Mouse (Mus musculus) limb, embryonic 13.5 days (tissue): ENCODE results near the gene Ap5b1. TPM values are rescaled to one million over a fixed set of nuclear protein-coding genes. Genes with fewer than 3 reads are reported as not detected.

Source experiments
- ATAC-seq: fragments of 200-750 bp; cut with Nextera tagmentation; 2 replicates; pipeline ENCODE4 v1.8.0; 2017; ENCODE audit warnings: low read depth, moderate number of reproducible peaks, moderate TSS enrichment; ENCODE audit not compliant: low FRiP score
- H3K27ac ChIP-seq: fragments of 300-500 bp; sonication (generic); 2 replicates; pipeline ENCODE4 v1.5.1; 2015; ENCODE audit warnings: inconsistent platforms, mild to moderate bottlenecking, moderate library complexity
- H3K27me3 ChIP-seq: fragments of 300-500 bp; sonication (generic); 2 replicates; pipeline ENCODE4 v1.6.1; 2015; ENCODE audit warnings: mild to moderate bottlenecking, inconsistent platforms
- H3K36me3 ChIP-seq: fragments of 300-500 bp; sonication (generic); 2 replicates; pipeline ENCODE4 v1.6.1; 2015; ENCODE audit warnings: inconsistent platforms, mild to moderate bottlenecking, moderate library complexity
- H3K4me1 ChIP-seq: fragments of 300-500 bp; sonication (generic); 2 replicates; pipeline ENCODE4 v1.6.1; 2015; ENCODE audit warnings: inconsistent platforms
- H3K4me2 ChIP-seq: fragments of 300-500 bp; sonication (generic); replicated peaks from 2 replicates; pipeline ENCODE4 v1.6.1; 2015; ENCODE audit warnings: inconsistent platforms, mild to moderate bottlenecking, moderate library complexity
- H3K4me3 ChIP-seq: fragments of 300-500 bp; sonication (generic); 2 replicates; pipeline ENCODE4 v1.5.1; 2015; ENCODE audit warnings: moderate library complexity, mild to moderate bottlenecking, inconsistent platforms
- H3K9ac ChIP-seq: fragments of 300-500 bp; sonication (generic); 2 replicates; pipeline ENCODE4 v1.6.1; 2015; ENCODE audit warnings: mild to moderate bottlenecking, inconsistent platforms
- H3K9me3 ChIP-seq: fragments of 300-500 bp; sonication (generic); 2 replicates; pipeline ENCODE4 v1.6.1; 2016; ENCODE audit warnings: inconsistent platforms
- WGBS: fragments of 180-500 bp; shearing (Covaris S2); methylation state at CpG from one replicate; pipeline ENCODE4 v1.1.7; 2015; 5-methylcytosine and 5-hydroxymethylcytosine counted together
- polyA plus RNA-seq: library from polyadenylated mRNA; unstranded; fragments of >200 nt; fragmentation: Nextera tagmentation; extraction: Ambion mirVana; gene quantifications from 2 replicates; pipeline ENCODE4 v1.2.1, GENCODE M21; 2015

Gene Ap5b1
- polyA plus RNA-seq, 1 experiment from 2014 or later = 2.7 TPM

DNA sequence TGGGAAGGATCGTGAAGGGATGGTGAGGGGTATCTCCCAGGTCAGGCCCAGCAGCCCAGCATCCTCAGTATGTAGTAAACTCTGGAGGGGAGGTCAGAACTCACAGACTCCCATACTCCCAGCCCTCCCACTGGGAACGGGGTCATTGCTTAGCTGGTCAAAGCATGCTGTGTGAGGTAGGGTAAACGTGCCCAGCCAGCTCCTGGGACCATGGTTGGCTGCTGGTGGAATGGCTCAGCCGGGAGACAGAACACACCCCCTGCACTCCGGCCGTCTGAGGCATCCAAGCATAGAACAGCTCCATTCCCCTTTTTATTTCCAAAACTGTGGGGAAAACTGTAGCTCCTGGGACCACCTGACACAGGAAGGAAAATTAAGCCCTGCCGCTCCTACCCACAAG lies 9.7 kb upstream of the Ap5b1 start:
- peaks cover 23% of the 10 kb centered on the region for H3K4me1 ChIP-seq
- H3K9ac ChIP-seq = no peak overlapping the region
- H3K36me3 ChIP-seq = no peaks in the 10 kb centered on the region
- no peak for ATAC-seq
- 0 out of 2 replicates have a peak overlapping the region, but pooled peaks have one; percentile 7 for H3K4me2 ChIP-seq
- peaks cover 86% of the 10 kb centered on the region for H3K27me3 ChIP-seq
- H3K4me3 ChIP-seq = no peak overlapping the region
- 41% methylated on average over 7 of the region's 7 CpGs for WGBS
- no peaks in the 10 kb centered on the region for H3K9me3 ChIP-seq
- H3K27ac ChIP-seq = no peak overlapping the region

- WGBS = 57% methylated on average over 8 of the region's 8 CpGs
- Histone ChIP-seq H3K9me3 (no peaks in the 10 kb centered on the region), H3K27me3 (peaks cover 92% of the 10 kb centered on the region), H3K4me1 (peaks cover 23% of the 10 kb centered on the region), H3K4me3 (peak overlapping the region; percentile 48), H3K4me2 (0 out of 2 replicates have a peak overlapping the region, but pooled peaks have one; percentile 3), H3K27ac (no peak overlapping the region), H3K9ac (no peak overlapping the region), H3K36me3 (no peaks in the 10 kb centered on the region)
- no peak for ATAC-seq
Measured at GRCm38 (mm10) chr19:5558770-5559169, 9.1 kb upstream of the Ap5b1 start.

DNA sequence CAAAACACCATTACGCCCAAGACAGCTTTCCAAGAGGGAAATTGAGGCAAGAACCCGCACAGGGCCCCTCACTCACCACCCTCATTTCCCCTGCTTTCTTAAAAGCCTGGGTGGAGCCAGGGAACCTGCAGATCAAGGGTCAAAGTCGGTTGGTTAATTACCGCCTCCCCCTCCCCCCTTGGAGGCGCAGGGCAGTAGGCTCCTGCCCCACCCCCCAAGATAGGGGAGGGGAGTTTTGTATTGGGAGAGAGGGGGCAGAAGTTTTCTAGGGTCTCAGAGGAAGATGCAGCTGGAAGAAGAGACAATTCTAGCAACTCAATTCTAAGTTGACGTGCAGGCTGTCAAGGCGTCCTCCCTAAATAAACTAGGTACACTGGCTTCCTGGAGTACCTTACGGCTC lies 8.6 kb upstream of the Ap5b1 start:
- H3K27ac ChIP-seq = no peak overlapping the region
- peaks cover 23% of the 10 kb centered on the region for H3K4me1 ChIP-seq
- H3K9me3 ChIP-seq = no peaks in the 10 kb centered on the region
- peak overlapping the region; percentile 81 for H3K4me2 ChIP-seq
- peak overlapping the region; percentile 48 for H3K4me3 ChIP-seq
- no peaks in the 10 kb centered on the region for H3K36me3 ChIP-seq
- 11% methylated on average over 8 of the region's 8 CpGs for WGBS
- no peak overlapping the region for H3K9ac ChIP-seq
- peaks cover 92% of the 10 kb centered on the region for H3K27me3 ChIP-seq
- no peak for ATAC-seq

DNA sequence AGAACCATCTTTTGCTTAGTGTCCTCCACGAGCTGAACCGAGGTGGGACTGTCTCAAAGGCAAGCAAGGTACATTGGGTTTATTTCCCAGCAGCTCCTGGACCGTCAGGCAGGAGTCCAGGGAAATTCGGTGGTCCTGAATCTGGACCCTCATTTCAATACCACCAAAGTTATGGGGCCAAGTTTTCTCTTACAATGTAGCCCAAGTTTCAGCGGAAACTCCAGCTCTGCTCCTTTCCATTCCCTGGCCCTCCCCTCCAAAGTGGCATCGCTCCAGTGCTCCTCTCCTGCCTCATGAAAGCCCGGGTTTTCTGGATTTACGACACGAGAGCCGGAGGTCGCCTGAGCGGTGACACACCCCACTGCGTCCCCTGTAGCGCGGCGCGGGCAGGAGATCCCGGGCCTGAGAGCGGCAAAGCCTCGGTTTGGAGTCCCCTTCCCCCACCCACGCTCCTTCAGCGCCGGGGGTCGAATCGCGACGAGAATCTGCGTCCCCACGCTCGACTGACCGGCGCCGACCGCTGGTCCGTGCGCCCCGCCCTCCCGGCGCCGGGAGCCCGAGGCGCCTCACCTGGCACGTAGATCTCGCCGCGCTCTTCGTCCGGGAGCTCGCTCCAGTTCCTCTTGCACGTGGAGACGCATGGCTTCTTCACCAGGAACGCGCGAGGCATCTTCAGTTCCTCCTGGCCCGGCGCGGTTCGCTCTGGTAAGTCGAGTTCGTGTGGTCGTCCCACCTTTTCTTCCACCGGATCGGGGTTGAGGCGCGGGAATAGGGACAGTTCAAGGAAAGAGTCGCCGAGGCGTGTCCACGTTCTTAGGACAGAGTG lies 8.0 kb upstream of the Ap5b1 start:
- Histone ChIP-seq H3K9me3 (no peaks in the 10 kb centered on the region), H3K4me3 (peak overlapping the region; percentile 48), H3K36me3 (no peaks in the 10 kb centered on the region), H3K4me1 (peaks cover 23% of the 10 kb centered on the region), H3K4me2 (peak overlapping the region; percentile 81), H3K9ac (peak overlapping the region; percentile 58; the same call in 1 of the 2 replicates), H3K27ac (no peak overlapping the region), H3K27me3 (peaks cover 97% of the 10 kb centered on the region)
- ATAC-seq = no peak
- WGBS = under 1% methylated on average over 69 of the region's 69 CpGs

DNA sequence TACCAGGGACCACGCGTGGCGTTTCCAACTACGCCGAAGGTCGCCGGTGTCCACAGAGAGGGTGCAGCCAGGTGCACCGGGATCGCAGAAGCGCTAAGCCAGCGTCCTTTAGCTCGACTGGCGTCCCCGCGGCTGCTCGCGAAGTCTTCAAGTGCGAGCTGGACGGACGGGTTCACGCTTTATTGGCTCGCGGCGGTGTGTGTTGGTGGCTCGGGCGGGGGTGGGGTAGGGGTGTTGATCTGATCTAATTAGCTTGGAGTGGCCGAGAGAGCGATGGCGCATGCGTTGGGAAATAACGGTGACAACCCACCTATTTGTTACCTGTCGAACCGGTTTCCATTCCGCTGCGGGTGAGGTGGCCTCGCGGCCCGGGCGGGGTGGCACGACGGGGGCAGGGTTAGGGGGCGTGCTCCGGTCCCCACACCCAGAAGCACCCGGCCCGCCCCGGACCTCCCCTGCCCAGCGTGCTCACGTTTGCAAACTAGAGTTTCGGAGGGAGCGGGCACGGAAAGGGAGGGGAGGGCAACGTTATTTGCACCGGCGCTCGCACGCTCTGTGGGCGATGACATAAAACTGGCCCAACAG lies 7.3 kb upstream of the Ap5b1 start, which contains the start of gene Ovol1:
Gene Ovol1, minus strand, starts transcription at position 190 of the 585 bp plus-strand sequence.
- Histone ChIP-seq H3K36me3 (no peaks in the 10 kb centered on the region), H3K9ac (peak within 1 kb of the TSS; percentile 58), H3K9me3 (no peaks in the 10 kb centered on the region), H3K27ac (no peak within 1 kb of the TSS), H3K4me1 (peaks cover 23% of the 10 kb centered on the region), H3K27me3 (peaks cover 99% of the 10 kb centered on the region), H3K4me2 (peak within 1 kb of the TSS; percentile 81), H3K4me3 (peak within 1 kb of the TSS; percentile 48)
- no peak for ATAC-seq
- WGBS = under 1% methylated on average over 57 of the region's 57 CpGs

GRCm38 (mm10) chr19:5561252-5561790 lies 6.5 kb upstream of the Ap5b1 start:
- Histone ChIP-seq H3K27me3 (peaks cover 99% of the 10 kb centered on the region), H3K27ac (no peak overlapping the region), H3K4me3 (peak overlapping the region; percentile 48), H3K4me1 (peaks cover 23% of the 10 kb centered on the region), H3K36me3 (no peaks in the 10 kb centered on the region), H3K4me2 (peak overlapping the region; percentile 81), H3K9me3 (no peaks in the 10 kb centered on the region), H3K9ac (peak overlapping the region; percentile 31; the same call in 1 of the 2 replicates)
- 13% methylated on average over 10 of the region's 10 CpGs for WGBS
- ATAC-seq = no peak

DNA sequence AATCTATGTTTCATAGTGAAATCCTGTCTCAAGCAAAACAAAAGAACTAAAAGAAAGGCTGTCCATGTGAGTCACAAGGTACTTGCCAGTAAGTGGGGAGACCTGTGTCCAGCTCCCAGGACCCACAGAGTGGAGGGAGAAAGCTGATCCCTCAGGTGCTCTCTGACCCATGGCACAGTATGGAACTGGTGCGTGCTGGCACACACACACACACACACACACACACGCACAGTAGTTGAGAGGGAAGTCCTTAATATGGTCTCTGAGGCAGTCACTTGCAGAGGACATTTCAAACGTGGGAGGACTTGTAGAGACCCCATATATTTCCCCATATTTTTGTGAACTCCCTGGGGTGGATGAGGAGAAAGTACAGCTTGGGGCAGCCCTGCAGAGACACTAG lies 5.9 kb upstream of the Ap5b1 start:
- WGBS = 53% methylated on average over 3 of the region's 3 CpGs
- H3K36me3 ChIP-seq = no peaks in the 10 kb centered on the region
- no peak overlapping the region for H3K4me2 ChIP-seq
- no peak for ATAC-seq
- H3K9ac ChIP-seq = no peak overlapping the region
- H3K4me3 ChIP-seq = no peak overlapping the region
- H3K27ac ChIP-seq = no peak overlapping the region
- peaks cover 99% of the 10 kb centered on the region for H3K27me3 ChIP-seq
- H3K9me3 ChIP-seq = no peaks in the 10 kb centered on the region
- peaks cover 25% of the 10 kb centered on the region for H3K4me1 ChIP-seq

DNA sequence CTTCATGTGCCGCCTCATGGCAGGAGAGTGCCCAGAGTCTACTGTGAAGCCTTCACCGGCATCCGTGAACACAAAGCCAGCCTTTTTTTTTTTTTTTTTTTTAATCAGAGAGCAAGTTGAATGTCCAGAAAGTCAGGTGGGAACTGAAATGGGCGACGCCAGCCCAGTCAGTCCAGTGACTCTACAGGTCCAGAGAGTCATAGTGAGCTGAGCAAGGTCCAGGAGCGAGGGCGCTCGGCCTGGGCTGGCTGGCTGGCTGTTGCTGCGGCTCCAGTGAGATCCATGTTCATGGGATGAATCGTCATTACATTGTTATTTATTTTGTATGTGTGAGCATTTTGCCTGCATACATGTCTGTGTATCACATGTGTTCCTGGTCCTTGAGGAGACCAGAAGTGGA lies 5.0 kb upstream of the Ap5b1 start:
- Histone ChIP-seq H3K27ac (no peak overlapping the region), H3K27me3 (peaks cover 92% of the 10 kb centered on the region), H3K4me1 (peaks cover 30% of the 10 kb centered on the region), H3K9ac (no peak overlapping the region), H3K36me3 (no peaks in the 10 kb centered on the region), H3K4me3 (no peak overlapping the region), H3K9me3 (no peaks in the 10 kb centered on the region), H3K4me2 (no peak overlapping the region)
- ATAC-seq = no peak
- WGBS = 87% methylated on average over 10 of the region's 10 CpGs

DNA sequence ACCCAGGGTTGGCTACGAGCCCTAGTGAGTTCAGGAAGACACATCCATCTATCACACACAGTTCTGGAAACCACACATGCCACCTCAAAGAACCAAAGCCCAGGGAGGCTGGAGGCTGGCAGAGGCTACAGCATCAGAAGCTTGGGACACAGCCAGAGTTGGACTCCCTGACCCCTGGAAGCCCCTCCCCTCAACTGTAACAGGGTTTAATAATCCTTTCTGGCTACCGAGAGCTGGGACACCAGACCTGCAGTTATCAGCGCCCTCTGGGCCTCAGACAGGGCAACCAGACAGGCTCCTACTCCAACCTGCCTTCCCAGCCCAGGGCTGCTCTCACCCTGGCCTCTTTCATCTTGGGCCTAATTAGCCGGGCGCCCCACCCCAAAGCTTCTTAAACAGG lies 1.5 kb upstream of the Ap5b1 start:
- 51% methylated on average over 5 of the region's 5 CpGs for WGBS
- H3K4me3 ChIP-seq = no peak overlapping the region
- no peak overlapping the region for H3K27ac ChIP-seq
- peaks cover 18% of the 10 kb centered on the region for H3K4me1 ChIP-seq
- H3K9me3 ChIP-seq = no peaks in the 10 kb centered on the region
- no peak overlapping the region for H3K9ac ChIP-seq
- peak overlapping the region; percentile 91 for H3K4me2 ChIP-seq
- no peak for ATAC-seq
- peaks cover 69% of the 10 kb centered on the region for H3K27me3 ChIP-seq
- peaks cover 14% of the 10 kb centered on the region; the same call in 1 of the 2 replicates for H3K36me3 ChIP-seq

- Histone ChIP-seq H3K27me3 (peaks cover 60% of the 10 kb centered on the region), H3K36me3 (peaks cover 14% of the 10 kb centered on the region), H3K9me3 (no peaks in the 10 kb centered on the region), H3K4me1 (peaks cover 18% of the 10 kb centered on the region), H3K9ac (peak overlapping the region; percentile 79), H3K27ac (peak overlapping the region; percentile 52), H3K4me3 (peak overlapping the region; percentile 73), H3K4me2 (peak overlapping the region; percentile 91)
- 2% methylated on average over 26 of the region's 26 CpGs for WGBS
- 0 out of 2 replicates have a peak, but pooled peaks have one; percentile 3 for ATAC-seq
Measured at GRCm38 (mm10) chr19:5567180-5567533, 668 bp upstream of the Ap5b1 start.

DNA sequence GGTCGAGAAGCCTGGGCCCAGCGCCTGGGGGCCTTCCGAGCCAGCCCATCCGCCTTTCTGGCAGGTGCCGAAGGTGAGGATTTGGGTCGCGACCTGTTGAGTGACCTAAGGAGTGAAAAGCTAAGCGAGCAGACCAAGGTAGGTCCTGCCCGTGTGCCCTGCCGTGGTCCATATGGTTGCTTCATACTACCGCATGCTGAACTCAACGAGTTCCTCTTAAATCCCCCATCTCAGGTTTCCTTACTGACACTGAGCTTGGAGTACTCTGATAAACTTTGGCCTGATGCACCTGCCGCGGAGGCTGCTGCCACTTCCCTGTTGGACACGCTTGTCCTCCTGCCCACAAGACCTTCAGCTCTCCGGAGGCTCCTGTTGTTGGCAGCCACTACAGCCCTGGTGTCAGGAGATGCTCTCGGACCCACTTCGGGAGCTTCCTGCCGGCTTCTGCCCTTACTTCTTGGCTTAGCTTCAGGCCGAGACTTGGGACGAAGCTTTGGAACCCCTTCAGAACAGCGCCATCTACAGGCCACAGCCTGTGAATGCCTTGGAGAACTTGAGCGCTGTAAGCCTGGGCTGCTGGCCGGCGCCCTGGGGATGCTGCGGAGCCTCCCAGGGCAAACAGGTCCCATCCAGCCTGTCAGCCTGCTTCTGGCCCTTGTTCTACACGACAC lies 780 bp downstream of the Ap5b1 start:
- WGBS = 9% methylated on average over 27 of the region's 27 CpGs
- Histone ChIP-seq H3K4me3 (peak overlapping the region; percentile 73), H3K9me3 (no peaks in the 10 kb centered on the region), H3K36me3 (peaks cover 14% of the 10 kb centered on the region), H3K27me3 (peaks cover 46% of the 10 kb centered on the region), H3K9ac (peak overlapping the region; percentile 79), H3K4me2 (peak overlapping the region; percentile 91), H3K27ac (no peak overlapping the region), H3K4me1 (peaks cover 18% of the 10 kb centered on the region)
- peak; percentile 7; the same call in 1 of the 2 replicates for ATAC-seq

DNA sequence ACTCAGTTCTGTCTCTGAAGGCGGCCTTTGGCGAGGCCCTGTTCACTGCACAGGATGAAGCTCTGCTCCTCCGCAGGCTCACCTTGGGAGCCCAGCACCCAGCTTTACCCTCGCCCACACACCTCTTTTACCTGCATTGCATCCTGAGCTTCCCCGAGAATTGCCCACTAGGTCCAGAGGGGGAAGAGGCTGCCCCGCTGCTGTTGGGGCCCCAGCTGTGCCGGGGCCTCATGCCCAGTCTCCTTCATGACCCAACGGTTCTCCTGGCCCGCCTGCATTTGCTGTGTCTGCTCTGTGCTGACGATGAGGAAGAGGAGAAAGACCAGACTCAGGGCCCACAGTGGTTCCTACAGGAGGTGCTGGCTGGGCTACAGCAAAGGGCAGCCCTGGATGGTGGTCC lies 1.7 kb downstream of the Ap5b1 start:
- 91% methylated on average over 10 of the region's 10 CpGs for WGBS
- Histone ChIP-seq H3K9ac (no peak overlapping the region), H3K27ac (no peak overlapping the region), H3K4me3 (no peak overlapping the region), H3K9me3 (no peaks in the 10 kb centered on the region), H3K27me3 (peaks cover 36% of the 10 kb centered on the region), H3K4me2 (peak overlapping the region; percentile 91; the same call in 1 of the 2 replicates), H3K4me1 (peaks cover 18% of the 10 kb centered on the region), H3K36me3 (peaks cover 14% of the 10 kb centered on the region)
- no peak for ATAC-seq
